Mouse (Mus musculus) hindbrain, embryonic 16.5 days (tissue): ENCODE results near the gene Uhmk1. TPM values are rescaled to one million over a fixed set of nuclear protein-coding genes. Genes with fewer than 3 reads are reported as not detected.

ENCODE experiments used
- ATAC-seq: fragments of 200-750 bp; cut with Nextera tagmentation; 2 replicates; pipeline ENCODE4 v1.8.0; 2017; ENCODE audit warnings: moderate TSS enrichment, moderate library complexity
- H3K27ac ChIP-seq: fragments of 300-500 bp; sonication (generic); 2 replicates; pipeline ENCODE4 v1.5.1; 2014; ENCODE audit warnings: low read depth, mild to moderate bottlenecking, control low read depth, low read length, moderate library complexity
- H3K27me3 ChIP-seq: fragments of 300-500 bp; sonication (generic); replicated peaks from 2 replicates; pipeline ENCODE4 v1.6.1; 2014; ENCODE audit warnings: low read length; ENCODE audit not compliant: control insufficient read depth, insufficient read depth
- H3K36me3 ChIP-seq: fragments of 300-500 bp; sonication (generic); 2 replicates; pipeline ENCODE4 v1.6.1; 2014; ENCODE audit warnings: mild to moderate bottlenecking, low read length, moderate library complexity, mixed read lengths; ENCODE audit not compliant: control insufficient read depth, insufficient read depth
- H3K4me1 ChIP-seq: fragments of 300-500 bp; sonication (generic); 2 replicates; pipeline ENCODE4 v1.6.1; 2014; ENCODE audit warnings: low read depth, low read length; ENCODE audit not compliant: control insufficient read depth, insufficient read depth
- H3K4me2 ChIP-seq: fragments of 300-500 bp; sonication (generic); 2 replicates; pipeline ENCODE4 v1.6.1; 2014; ENCODE audit warnings: mild to moderate bottlenecking, low read length, control low read depth, moderate library complexity
- H3K4me3 ChIP-seq: fragments of 300-500 bp; sonication (generic); 2 replicates; pipeline ENCODE4 v1.5.1; 2014; ENCODE audit warnings: mild to moderate bottlenecking, low read length, control low read depth, moderate library complexity
- H3K9ac ChIP-seq: fragments of 300-500 bp; sonication (generic); 2 replicates; pipeline ENCODE4 v1.6.1; 2014; ENCODE audit warnings: low read depth, mild to moderate bottlenecking, control low read depth, low read length, moderate library complexity
- H3K9me3 ChIP-seq: fragments of 300-500 bp; sonication (generic); 2 replicates; pipeline ENCODE4 v1.6.1; 2014; ENCODE audit warnings: mild to moderate bottlenecking, low read length, moderate library complexity; ENCODE audit not compliant: control insufficient read depth
- WGBS: fragments of 180-500 bp; shearing (Covaris S2); extraction: QIAGEN DNeasy Blood & Tissue Kit; methylation state at CpG from one replicate; pipeline ENCODE4 v1.1.7; 2014; 5-methylcytosine and 5-hydroxymethylcytosine counted together
- polyA plus RNA-seq: library from polyadenylated mRNA; unstranded; fragments of >200 nt; fragmentation: Nextera tagmentation; extraction: Ambion mirVana; gene quantifications from 2 replicates; pipeline ENCODE4 v1.2.1, GENCODE M21; 2015

Uhmk1 gene
- polyA plus RNA-seq, 1 experiment from 2014 or later, result 8.1 TPM

GRCm38 (mm10) chr1:170150870-170151269 lies 64.3 kb downstream of the Uhmk1 start:
- WGBS, result 50% methylated on average over 6 of the region's 6 CpGs
- ATAC-seq, result no peak
- no peak overlapping the region; the same call in 1 of the 2 replicates for H3K27ac ChIP-seq

GRCm38 (mm10) chr1:170149756-170150155 lies 65.4 kb downstream of the Uhmk1 start:
- Histone ChIP-seq H3K4me1 (no peaks in the 10 kb centered on the region), H3K9ac (no peak overlapping the region), H3K36me3 (peaks cover 12% of the 10 kb centered on the region), H3K4me3 (no peak overlapping the region), H3K27ac (no peak overlapping the region), H3K27me3 (no peaks in the 10 kb centered on the region), H3K9me3 (no peaks in the 10 kb centered on the region), H3K4me2 (no peak overlapping the region)
- no peak for ATAC-seq
- 88% methylated on average over 4 of the region's 4 CpGs for WGBS

More at GRCm38 (mm10) chr1:170150870-170151269, 64.3 kb downstream of the Uhmk1 start:
- Histone ChIP-seq H3K4me2 (no peak overlapping the region), H3K4me1 (no peaks in the 10 kb centered on the region), H3K27me3 (no peaks in the 10 kb centered on the region), H3K9ac (no peak overlapping the region), H3K4me3 (no peak overlapping the region), H3K36me3 (peaks cover 12% of the 10 kb centered on the region), H3K9me3 (no peaks in the 10 kb centered on the region)

DNA sequence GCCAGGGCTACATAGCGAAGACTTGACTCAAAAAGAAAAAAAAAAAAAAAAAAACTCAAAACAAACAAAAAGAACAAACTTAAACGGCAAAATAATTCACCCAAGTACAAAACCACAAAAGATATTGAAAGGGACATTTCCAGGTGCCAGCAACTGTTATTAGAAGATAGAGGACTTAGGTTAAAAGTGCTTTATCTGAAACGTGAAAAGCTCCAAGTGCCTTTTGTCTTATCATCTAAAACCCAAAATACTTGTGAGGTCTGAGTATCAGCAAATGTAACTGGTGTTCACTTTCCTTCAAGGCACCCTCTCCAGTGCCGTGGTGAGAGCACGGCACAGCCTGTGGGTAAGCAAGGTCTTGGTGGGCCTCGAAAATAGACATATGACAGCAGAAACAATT lies 66.7 kb downstream of the Uhmk1 start:
- Histone ChIP-seq H3K4me3 (no peak overlapping the region), H3K27ac (no peak overlapping the region), H3K4me2 (no peak overlapping the region), H3K4me1 (no peaks in the 10 kb centered on the region), H3K9ac (no peak overlapping the region), H3K9me3 (no peaks in the 10 kb centered on the region), H3K36me3 (peaks cover 15% of the 10 kb centered on the region), H3K27me3 (no peaks in the 10 kb centered on the region)
- 91% methylated on average over 6 of the region's 6 CpGs for WGBS
- ATAC-seq, result no peak

- no peak overlapping the region for H3K27ac ChIP-seq
- no peaks in the 10 kb centered on the region for H3K9me3 ChIP-seq
- no peak overlapping the region for H3K9ac ChIP-seq
- H3K27me3 ChIP-seq, result no peaks in the 10 kb centered on the region
- H3K4me3 ChIP-seq, result no peak overlapping the region
- no peaks in the 10 kb centered on the region for H3K4me1 ChIP-seq
- WGBS, result 82% methylated on average over 9 of the region's 9 CpGs
- ATAC-seq, result no peak
- H3K36me3 ChIP-seq, result peaks cover 18% of the 10 kb centered on the region
- H3K4me2 ChIP-seq, result no peak overlapping the region
These were observed 67.3 kb downstream of the Uhmk1 start for GRCm38 (mm10) chr1:170147651-170148448.

DNA sequence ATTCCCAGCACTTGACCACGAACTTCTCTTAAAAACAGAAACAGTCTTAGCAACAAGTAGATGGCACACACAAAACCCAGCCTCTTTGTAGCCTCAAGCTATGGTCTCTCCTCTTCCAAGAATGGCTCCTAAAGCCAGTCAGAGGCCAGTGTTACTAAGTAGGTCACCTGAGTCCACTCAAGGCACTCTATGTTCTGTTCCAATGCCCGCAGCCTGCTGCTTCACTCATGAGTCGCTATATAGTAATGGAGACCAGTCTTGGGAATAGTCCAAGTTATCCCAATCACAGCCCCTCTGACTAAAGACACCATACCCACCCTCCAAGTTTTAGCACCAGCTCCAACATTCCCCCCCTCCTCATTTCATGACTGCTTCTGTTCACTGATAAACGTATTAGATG lies 69.6 kb downstream of the Uhmk1 start:
- H3K4me1 ChIP-seq, result no peaks in the 10 kb centered on the region
- H3K9me3 ChIP-seq, result no peaks in the 10 kb centered on the region
- no peak overlapping the region for H3K4me2 ChIP-seq
- H3K9ac ChIP-seq, result no peak overlapping the region
- H3K36me3 ChIP-seq, result peaks cover 21% of the 10 kb centered on the region
- H3K27ac ChIP-seq, result no peak overlapping the region
- H3K4me3 ChIP-seq, result no peak overlapping the region
- H3K27me3 ChIP-seq, result no peaks in the 10 kb centered on the region
- 93% methylated on average over 4 of the region's 4 CpGs for WGBS
- no peak for ATAC-seq

Other genes starting within 250 kb of the Uhmk1 start
- 26.5 and 33.3 TPM in 2 replicates for gene Hsd17b7, start 246.2 kb downstream of the Uhmk1 start, polyA plus RNA-seq
- gene Ddr2, start 104.6 kb downstream of the Uhmk1 start, polyA plus RNA-seq, result 7.7 and 10.1 TPM in 2 replicates
- gene Uap1, start 40.4 kb downstream of the Uhmk1 start, polyA plus RNA-seq, result 65.0 and 65.4 TPM in 2 replicates
- gene Sh2d1b2, start 17.4 kb upstream of the Uhmk1 start, polyA plus RNA-seq, result 0.15 TPM in 1 of 2 replicates, not detected in the other
- gene Sh2d1b1, start 61.9 kb upstream of the Uhmk1 start, polyA plus RNA-seq, result 0.06 TPM in 1 of 2 replicates, not detected in the other
- gene Gm7694, start 90.9 kb upstream of the Uhmk1 start, polyA plus RNA-seq, result 1.4 and 1.6 TPM in 2 replicates
- 0.63 and 0.85 TPM in 2 replicates for gene Spata46, start 93.4 kb upstream of the Uhmk1 start, polyA plus RNA-seq